Mouse (Mus musculus) layer of hippocampus, postnatal 25 days (tissue): ENCODE data around the gene Uox. TPM values are rescaled to one million over a fixed set of nuclear protein-coding genes. Genes with fewer than 3 reads are reported as not detected.

ENCODE experiments used
- DNase-seq, 2 experiments: peaks; one replicate each; pipeline ENCODE4 v3.0.0; 2022; ENCODE audit warnings: mixed read lengths in 2 of 2, low spot score in 1 of 2; ENCODE audit errors: extremely low spot score in 1 of 2
- total RNA-seq, 2 experiments: library from RNA; stranded (reverse); gene quantifications; 2 replicates each; pipeline ENCODE4 v1.2.3; 2021

Gene Uox
- not detected for total RNA-seq

GRCm38 (mm10) chr3:146570148-146570782 lies at the start of gene Uox:
Gene Uox, plus strand, starts transcription at chr3:146570426.
- no peak for DNase-seq

GRCm38 (mm10) chr3:146520798-146521651 lies 49.2 kb upstream of the Uox start, which contains the start of gene Rpf1:
Gene Rpf1, minus strand, starts transcription at chr3:146521429.
- peak; percentile 76 for DNase-seq

DNA sequence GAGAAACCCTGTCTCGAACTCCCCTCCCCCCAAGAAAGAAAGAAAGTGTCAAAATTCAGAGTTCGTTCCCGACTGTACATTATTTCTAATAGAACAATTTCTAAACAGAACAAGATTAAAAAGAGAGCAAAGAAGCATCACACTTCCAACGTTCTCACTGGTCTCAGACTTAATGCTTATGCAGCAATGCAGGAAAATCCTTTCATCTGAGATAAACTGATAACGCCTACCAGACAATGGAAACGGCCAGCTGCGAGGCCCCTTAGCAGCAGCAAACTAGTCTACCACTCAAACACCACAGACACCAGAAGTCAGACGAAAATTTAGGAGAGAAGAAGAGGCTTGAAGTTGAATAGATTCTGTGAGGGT lies 48.6 kb upstream of the Uox start:
- no peak for DNase-seq

DNA sequence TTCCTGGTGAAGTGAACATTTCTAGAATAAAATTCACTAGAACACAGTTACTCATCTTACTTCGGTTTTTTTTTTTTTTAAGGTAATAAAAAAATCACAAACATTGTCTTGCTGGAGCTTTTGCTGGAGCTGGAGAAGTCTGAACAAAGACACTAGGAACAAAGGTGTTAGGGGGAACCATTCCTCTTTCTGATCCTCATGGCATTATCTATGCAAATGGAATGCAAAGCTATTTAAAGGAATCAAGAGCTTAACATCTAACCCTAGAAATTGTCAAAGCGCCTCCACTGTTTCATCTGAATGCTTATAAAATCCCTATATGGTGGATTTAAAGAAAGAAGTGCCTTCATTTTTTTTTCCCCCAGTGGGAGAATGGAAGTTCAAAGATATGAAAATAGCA lies 41.9 kb upstream of the Uox start:
- DNase-seq, result no peak

- DNase-seq, result no peak
These were observed 35.2 kb upstream of the Uox start for GRCm38 (mm10) chr3:146534986-146535385.

GRCm38 (mm10) chr3:146540521-146541273 lies 29.5 kb upstream of the Uox start:
- DNase-seq, result no peak

- no peak for DNase-seq
These were observed 26.6 kb upstream of the Uox start for GRCm38 (mm10) chr3:146543632-146544031.

DNA sequence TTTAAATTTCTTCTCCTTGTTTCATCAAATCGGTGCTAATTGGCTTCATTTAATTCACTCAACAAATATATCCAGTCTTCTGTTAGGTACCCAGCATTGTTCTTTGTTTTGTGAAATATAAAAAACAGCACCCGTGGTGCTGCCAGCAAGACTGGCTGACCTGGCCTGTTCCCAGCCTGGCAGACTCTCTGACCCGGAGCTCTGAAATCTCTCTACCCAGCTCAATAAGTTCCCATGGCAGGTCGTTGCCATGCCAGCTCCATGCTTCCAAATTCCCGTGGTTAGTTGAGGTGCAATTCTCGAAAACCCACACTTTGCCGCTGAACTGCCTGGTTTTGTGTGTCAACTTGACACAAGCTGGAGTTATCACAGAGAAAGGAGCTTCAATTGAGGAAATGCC lies 15.4 kb upstream of the Uox start:
- no peak for DNase-seq

- DNase-seq, result no peak
These were observed 13.7 kb upstream of the Uox start for GRCm38 (mm10) chr3:146556567-146556966.

DNA sequence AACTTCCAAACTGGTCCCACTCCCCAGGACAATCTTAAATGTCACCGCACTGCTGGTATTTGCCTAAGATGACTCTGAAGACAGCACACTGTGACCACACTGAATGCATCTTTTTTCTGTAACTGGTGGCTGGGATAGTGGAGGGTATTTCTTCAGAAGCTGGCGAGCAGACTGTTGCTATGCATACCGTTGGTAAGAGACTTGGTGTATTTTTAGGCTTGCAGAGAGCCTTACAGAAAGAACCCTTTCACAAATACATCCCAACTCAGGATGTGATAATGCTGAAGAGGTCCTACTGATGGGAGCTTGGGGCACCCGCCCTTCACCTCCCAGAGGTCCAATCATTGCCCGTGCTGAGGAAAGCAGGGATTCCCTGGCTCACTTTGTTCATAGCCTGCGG lies 12.7 kb upstream of the Uox start:
- no peak for DNase-seq

- no peak for DNase-seq
These were observed 7.3 kb upstream of the Uox start for GRCm38 (mm10) chr3:146562936-146563335.

GRCm38 (mm10) chr3:146564268-146565064 lies 5.8 kb upstream of the Uox start:
- peak; percentile 76 to 98 for DNase-seq

- DNase-seq, result no peak
These were observed 5.2 kb upstream of the Uox start for GRCm38 (mm10) chr3:146565065-146565411.

- DNase-seq, result no peak
These were observed 2.9 kb upstream of the Uox start for GRCm38 (mm10) chr3:146567366-146567765.

DNA sequence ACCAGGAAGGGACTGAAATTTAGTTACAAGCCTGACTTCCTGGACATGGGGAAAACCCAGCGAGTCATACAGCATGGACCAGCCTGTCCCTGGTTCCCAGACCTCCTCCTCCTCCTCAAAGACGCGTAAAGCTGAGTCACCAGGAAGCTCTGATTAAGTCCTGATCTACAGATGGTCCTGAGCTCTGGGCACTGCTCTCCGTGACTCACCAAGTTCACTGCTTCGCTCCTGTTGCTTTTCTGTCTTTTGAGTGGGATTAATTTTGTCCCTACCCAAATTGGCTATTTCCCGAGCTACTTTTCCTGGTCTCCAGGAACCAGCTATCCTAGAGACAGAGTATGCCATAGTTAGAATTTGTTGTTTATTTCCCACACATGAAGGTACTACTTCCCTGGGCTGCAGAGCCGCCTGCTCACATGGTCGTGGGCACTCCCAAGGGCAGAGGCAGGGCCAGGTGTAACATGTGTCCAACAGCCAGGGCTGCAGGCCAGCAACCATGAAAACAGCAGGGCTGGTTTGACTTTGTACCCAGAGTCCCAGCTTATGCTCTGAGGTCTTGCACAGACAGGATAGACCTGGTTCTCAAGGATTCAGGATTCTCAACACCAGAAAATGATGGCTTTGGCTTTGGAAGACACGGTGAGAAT lies 2.2 kb upstream of the Uox start:
- DNase-seq, result no peak

- DNase-seq, result no peak
These were observed 632 bp upstream of the Uox start for GRCm38 (mm10) chr3:146569594-146569993.

GRCm38 (mm10) chr3:146570939-146571338 lies 713 bp downstream of the Uox start:
- DNase-seq, result no peak

- DNase-seq, result no peak
These were observed 1.1 kb downstream of the Uox start for GRCm38 (mm10) chr3:146571341-146571740.

GRCm38 (mm10) chr3:146577591-146577990 lies 7.4 kb downstream of the Uox start:
- no peak for DNase-seq
